Comparison of ENCODE assay signal across 10 mouse cellular contexts in the genomic region with DNA sequence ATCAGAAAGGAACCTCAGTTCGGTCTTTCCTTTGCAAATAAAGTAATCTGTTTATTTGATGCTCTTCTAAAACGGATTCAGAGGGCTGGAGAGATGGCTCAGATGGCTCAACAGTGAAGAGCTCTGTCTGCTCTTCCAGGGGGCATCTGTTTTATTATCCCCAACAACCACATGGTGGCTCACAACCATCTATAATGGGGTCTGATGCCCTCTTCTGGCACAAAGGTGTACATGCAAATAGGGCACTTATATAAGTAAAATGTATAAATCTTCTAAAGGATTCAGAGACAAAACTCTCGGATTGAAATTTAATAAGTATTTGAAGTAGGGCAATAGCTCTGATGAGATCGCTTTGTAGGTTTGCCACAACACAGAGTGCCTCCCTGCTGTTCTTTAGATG. TPM values are rescaled to one million over a fixed set of nuclear protein-coding genes. Genes with fewer than 3 reads are reported as not detected.
DNase-seq lines count a peak whose midpoint lies in the region; ATAC-seq and TF ChIP-seq lines count a peak whose summit lies in the region.
"Had no signal": no experiment of that assay in that cellular context is flagged by ENCODE, and none has a peak within 500 bp of the region (broad histone marks: within the 10 kb centered on the region; RNA-seq: fewer than 3 reads in every experiment).

No protein-coding gene starts in this region.

- H3K4me2 ChIP-seq in forebrain, postnatal 0 days (ENCODE audit: low read depth) = no peak overlapping the region
- H3K4me2 ChIP-seq in forebrain, embryonic 12.5 days = no peak overlapping the region
- no peak overlapping the region for H3K4me2 ChIP-seq in lung, postnatal 0 days (replicated peaks; ENCODE audit: low read depth, low read length)
- H3K4me2 ChIP-seq in forebrain, embryonic 11.5 days (ENCODE audit: low read depth, low read length, severe bottlenecking) = no peak overlapping the region
- H3K4me2 ChIP-seq: heart, embryonic 13.5 days; lung, embryonic 15.5 days had no signal

- no peaks in the 10 kb centered on the region for H3K9me3 ChIP-seq in forebrain, postnatal 0 days (ENCODE audit: low read length)
- no peaks in the 10 kb centered on the region for H3K9me3 ChIP-seq in forebrain, embryonic 12.5 days
- peaks cover 7% of the 10 kb centered on the region for H3K9me3 ChIP-seq in lung, postnatal 0 days (ENCODE audit: low read length)
- H3K9me3 ChIP-seq in forebrain, embryonic 11.5 days (ENCODE audit: control insufficient read depth, low read length) = peaks cover 3% of the 10 kb centered on the region; the same call in 1 of the 2 replicates
- H3K9me3 ChIP-seq: lung, embryonic 15.5 days had no signal

- 69% methylated on average over 4 of the region's 4 CpGs for WGBS in forebrain, postnatal 0 days
- WGBS in forebrain, embryonic 12.5 days = 78% methylated on average over 4 of the region's 4 CpGs
- 56% methylated on average over 4 of the region's 4 CpGs for WGBS in lung, postnatal 0 days
- 63% methylated on average over 4 of the region's 4 CpGs for WGBS in lung, adult 2 months
- WGBS in small intestine, adult 2 months = 65% methylated on average over 4 of the region's 4 CpGs
- 79% methylated on average over 4 of the region's 4 CpGs for WGBS in forebrain, embryonic 11.5 days

- DNase-seq in forebrain, postnatal 0 days = peak; percentile 65
- peak; percentile 75 for DNase-seq in lung, postnatal 0 days (ENCODE audit: low spot score)
- DNase-seq in lung, adult 2 months = no peak
- peak; percentile 34 for DNase-seq in cerebellum, adult 8-10 months
- DNase-seq in ovary, postnatal 14 days (ENCODE audit: low spot score) = no peak
- no peak for DNase-seq in forebrain, embryonic 11.5 days (ENCODE audit: low spot score)

- no peaks in the 10 kb centered on the region for H3K27me3 ChIP-seq in forebrain, postnatal 0 days (ENCODE audit: insufficient read depth, low read length)
- H3K27me3 ChIP-seq in forebrain, embryonic 12.5 days = no peaks in the 10 kb centered on the region
- H3K27me3 ChIP-seq in lung, postnatal 0 days (replicated peaks; ENCODE audit: insufficient read depth, low read length) = no peaks in the 10 kb centered on the region
- no peaks in the 10 kb centered on the region for H3K27me3 ChIP-seq in small intestine, adult 2 months (ENCODE audit: control insufficient read depth, insufficient read depth, low read length)
- H3K27me3 ChIP-seq in forebrain, embryonic 11.5 days (ENCODE audit: control insufficient read depth, insufficient read depth, low read length) = no peaks in the 10 kb centered on the region
- H3K27me3 ChIP-seq: heart, embryonic 13.5 days; lung, embryonic 15.5 days had no signal

- no peak for TF ChIP-seq POLR2A in lung, adult 2 months (IDR thresholded peaks at IDR 0.05; ENCODE audit: borderline replicate concordance, extremely low read depth, low read depth, low read length)
- TF ChIP-seq POLR2A in small intestine, adult 2 months (IDR thresholded peaks at IDR 0.05; ENCODE audit: low read depth, low read length) = no peak

- ATAC-seq in forebrain, postnatal 0 days = no peak
- no peak for ATAC-seq in forebrain, embryonic 12.5 days (ENCODE audit: low FRiP score)
- ATAC-seq in lung, postnatal 0 days = no peak
- ATAC-seq in forebrain, embryonic 11.5 days (replicated peaks; ENCODE audit: low FRiP score) = no peak

- no peaks in the 10 kb centered on the region for H3K4me1 ChIP-seq in forebrain, postnatal 0 days (ENCODE audit: insufficient read depth)
- H3K4me1 ChIP-seq in forebrain, embryonic 12.5 days = peaks cover 10% of the 10 kb centered on the region
- peaks cover 4% of the 10 kb centered on the region; the same call in 1 of the 2 replicates for H3K4me1 ChIP-seq in lung, postnatal 0 days (ENCODE audit: insufficient read depth, low read depth, low read length)
- H3K4me1 ChIP-seq in lung, adult 2 months (ENCODE audit: control insufficient read depth, insufficient read depth, low read length) = no peaks in the 10 kb centered on the region
- H3K4me1 ChIP-seq in small intestine, adult 2 months (ENCODE audit: control insufficient read depth, insufficient read depth, insufficient read length, low read length) = peaks cover 10% of the 10 kb centered on the region
- H3K4me1 ChIP-seq in forebrain, embryonic 11.5 days (replicated peaks; ENCODE audit: control insufficient read depth, insufficient read depth, low read length) = peaks cover 3% of the 10 kb centered on the region; the same call in 1 of the 2 replicates

- peak; percentile 83 for TF ChIP-seq CTCF in forebrain, postnatal 0 days (IDR thresholded peaks at IDR 0.05; ENCODE audit: low read depth)
- TF ChIP-seq CTCF in lung, postnatal 0 days (IDR thresholded peaks at IDR 0.05) = peak; percentile 90
- no peak for TF ChIP-seq CTCF in lung, adult 2 months (IDR thresholded peaks at IDR 0.05; ENCODE audit: insufficient read depth, low read length)
- peak; percentile 13; the same call in 1 of the 2 replicates for TF ChIP-seq CTCF in small intestine, adult 2 months (IDR thresholded peaks at IDR 0.05; ENCODE audit: extremely low read depth, insufficient read length, insufficient replicate concordance, low read depth, low read length)

- TF ChIP-seq EP300 in lung, postnatal 0 days (IDR thresholded peaks at IDR 0.05) = no peak

- H3K36me3 ChIP-seq in forebrain, postnatal 0 days (ENCODE audit: insufficient read depth) = peaks cover 20% of the 10 kb centered on the region
- H3K36me3 ChIP-seq in forebrain, embryonic 12.5 days (replicated peaks) = peaks cover 21% of the 10 kb centered on the region
- H3K36me3 ChIP-seq in lung, postnatal 0 days (ENCODE audit: insufficient read depth, low read length) = peaks cover 7% of the 10 kb centered on the region
- H3K36me3 ChIP-seq in small intestine, adult 2 months (ENCODE audit: control insufficient read depth, insufficient read depth, low read length) = peaks cover 13% of the 10 kb centered on the region
- H3K36me3 ChIP-seq in forebrain, embryonic 11.5 days (ENCODE audit: control insufficient read depth, insufficient read depth, low read length) = peaks cover 9% of the 10 kb centered on the region

- no peak overlapping the region for H3K4me3 ChIP-seq in forebrain, postnatal 0 days (ENCODE audit: low read depth, low read length)
- no peak overlapping the region for H3K4me3 ChIP-seq in forebrain, embryonic 12.5 days (replicated peaks)
- no peak overlapping the region for H3K4me3 ChIP-seq in lung, postnatal 0 days (ENCODE audit: low read depth, low read length)
- H3K4me3 ChIP-seq in lung, adult 2 months (replicated peaks; ENCODE audit: extremely low read depth, low read depth, low read length) = no peak overlapping the region
- H3K4me3 ChIP-seq in small intestine, adult 2 months (ENCODE audit: low read depth, low read length) = no peak overlapping the region
- H3K4me3 ChIP-seq in forebrain, embryonic 11.5 days (ENCODE audit: low read depth, low read length) = no peak overlapping the region
- H3K4me3 ChIP-seq: heart, embryonic 13.5 days; lung, embryonic 15.5 days had no signal

- no peak overlapping the region for H3K27ac ChIP-seq in forebrain, postnatal 0 days (ENCODE audit: low read depth, low read length)
- H3K27ac ChIP-seq in forebrain, embryonic 12.5 days = no peak overlapping the region
- H3K27ac ChIP-seq in lung, postnatal 0 days (ENCODE audit: low read length) = no peak overlapping the region
- H3K27ac ChIP-seq in small intestine, adult 2 months (ENCODE audit: insufficient read depth, low read depth, low read length) = no peak overlapping the region
- no peak overlapping the region for H3K27ac ChIP-seq in forebrain, embryonic 11.5 days (ENCODE audit: low read depth, low read length)
- H3K27ac ChIP-seq: heart, embryonic 13.5 days; lung, embryonic 15.5 days had no signal

- no peak overlapping the region for H3K9ac ChIP-seq in forebrain, postnatal 0 days
- H3K9ac ChIP-seq in forebrain, embryonic 12.5 days = no peak overlapping the region
- no peak overlapping the region for H3K9ac ChIP-seq in lung, postnatal 0 days (replicated peaks; ENCODE audit: low read depth)
- no peak overlapping the region for H3K9ac ChIP-seq in forebrain, embryonic 11.5 days (ENCODE audit: low read length)
- H3K9ac ChIP-seq: heart, embryonic 13.5 days; lung, embryonic 15.5 days had no signal

RNA-seq across cellular contexts. Expression of a gene that starts 2.2 kb away (rescaled TPM):
- total RNA-seq in forebrain, postnatal 0 days (2014; rRNA removed) = 4.3 and 5.0 TPM in 2 replicates
- polyA plus RNA-seq in forebrain, postnatal 0 days (2015; fragmentation: Nextera tagmentation; extraction: Ambion mirVana) = 5.1 and 6.9 TPM in 2 replicates
- 2.5 and 2.6 TPM in 2 replicates for polyA plus RNA-seq in forebrain, embryonic 12.5 days (2016; fragmentation: Nextera tagmentation; extraction: Ambion mirVana)
- polyA plus RNA-seq in lung, postnatal 0 days (2015; fragmentation: Nextera tagmentation; extraction: Ambion mirVana) = 4.0 and 4.5 TPM in 2 replicates
- polyA plus RNA-seq in lung, adult 2 months (2012; rRNA removed) = 1.9 and 3.4 TPM in 2 replicates
- 0.13 and 0.16 TPM in 2 replicates for polyA plus RNA-seq in small intestine, adult 2 months (2012; rRNA removed)
- polyA plus RNA-seq in forebrain, embryonic 11.5 days (2014; fragmentation: Nextera tagmentation; extraction: Ambion mirVana) = 1.7 and 2.3 TPM in 2 replicates

RNA-seq across cellular contexts. Expression of a gene that starts 11.5 kb away (rescaled TPM):
- total RNA-seq in forebrain, postnatal 0 days (2014; rRNA removed) = 1.0 and 2.0 TPM in 2 replicates
- polyA plus RNA-seq in forebrain, postnatal 0 days (2015; fragmentation: Nextera tagmentation; extraction: Ambion mirVana) = 1.3 and 1.8 TPM in 2 replicates
- polyA plus RNA-seq in forebrain, embryonic 12.5 days (2016; fragmentation: Nextera tagmentation; extraction: Ambion mirVana) = 1.0 and 1.1 TPM in 2 replicates
- 10.1 and 10.2 TPM in 2 replicates for polyA plus RNA-seq in lung, postnatal 0 days (2015; fragmentation: Nextera tagmentation; extraction: Ambion mirVana)
- polyA plus RNA-seq in lung, adult 2 months (2012; rRNA removed) = 10.3 and 19.2 TPM in 2 replicates
- polyA plus RNA-seq in small intestine, adult 2 months (2012; rRNA removed) = 0.33 and 1.1 TPM in 2 replicates
- 0.90 and 1.2 TPM in 2 replicates for polyA plus RNA-seq in forebrain, embryonic 11.5 days (2014; fragmentation: Nextera tagmentation; extraction: Ambion mirVana)

RNA-seq across cellular contexts. Expression of a gene that starts 13.0 kb away (rescaled TPM):
- 18.2 and 27.0 TPM in 2 replicates for total RNA-seq in forebrain, postnatal 0 days (2014; rRNA removed)
- polyA plus RNA-seq in forebrain, postnatal 0 days (2015; fragmentation: Nextera tagmentation; extraction: Ambion mirVana) = 143 and 146 TPM in 2 replicates
- polyA plus RNA-seq in forebrain, embryonic 12.5 days (2016; fragmentation: Nextera tagmentation; extraction: Ambion mirVana) = 167 and 178 TPM in 2 replicates
- polyA plus RNA-seq in lung, postnatal 0 days (2015; fragmentation: Nextera tagmentation; extraction: Ambion mirVana) = 64.1 and 72.7 TPM in 2 replicates
- polyA plus RNA-seq in lung, adult 2 months (2012; rRNA removed) = 9.0 and 20.0 TPM in 2 replicates
- 5.0 and 7.5 TPM in 2 replicates for polyA plus RNA-seq in small intestine, adult 2 months (2012; rRNA removed)
- 58.4 and 65.7 TPM in 2 replicates for polyA plus RNA-seq in forebrain, embryonic 11.5 days (2014; fragmentation: Nextera tagmentation; extraction: Ambion mirVana)

RNA-seq across cellular contexts. Expression of a gene that starts 13.0 kb away (rescaled TPM):
- total RNA-seq in forebrain, postnatal 0 days (2014; rRNA removed) = 44.9 and 47.6 TPM in 2 replicates
- 42.1 and 48.1 TPM in 2 replicates for polyA plus RNA-seq in forebrain, postnatal 0 days (2015; fragmentation: Nextera tagmentation; extraction: Ambion mirVana)
- 46.4 and 48.7 TPM in 2 replicates for polyA plus RNA-seq in forebrain, embryonic 12.5 days (2016; fragmentation: Nextera tagmentation; extraction: Ambion mirVana)
- polyA plus RNA-seq in lung, postnatal 0 days (2015; fragmentation: Nextera tagmentation; extraction: Ambion mirVana) = 39.9 and 45.5 TPM in 2 replicates
- polyA plus RNA-seq in lung, adult 2 months (2012; rRNA removed) = 42.7 and 44.1 TPM in 2 replicates
- polyA plus RNA-seq in small intestine, adult 2 months (2012; rRNA removed) = 36.8 and 50.7 TPM in 2 replicates
- 31.7 and 35.6 TPM in 2 replicates for polyA plus RNA-seq in forebrain, embryonic 11.5 days (2014; fragmentation: Nextera tagmentation; extraction: Ambion mirVana)

RNA-seq across cellular contexts. Expression of a gene that starts 29.5 kb away (rescaled TPM):
- 22.5 and 31.1 TPM in 2 replicates for total RNA-seq in forebrain, postnatal 0 days (2014; rRNA removed)
- 42.2 and 44.6 TPM in 2 replicates for polyA plus RNA-seq in forebrain, postnatal 0 days (2015; fragmentation: Nextera tagmentation; extraction: Ambion mirVana)
- 48.5 and 51.0 TPM in 2 replicates for polyA plus RNA-seq in forebrain, embryonic 12.5 days (2016; fragmentation: Nextera tagmentation; extraction: Ambion mirVana)
- 43.0 and 44.4 TPM in 2 replicates for polyA plus RNA-seq in lung, postnatal 0 days (2015; fragmentation: Nextera tagmentation; extraction: Ambion mirVana)
- 34.5 and 47.0 TPM in 2 replicates for polyA plus RNA-seq in lung, adult 2 months (2012; rRNA removed)
- polyA plus RNA-seq in small intestine, adult 2 months (2012; rRNA removed) = 24.5 and 40.7 TPM in 2 replicates
- polyA plus RNA-seq in forebrain, embryonic 11.5 days (2014; fragmentation: Nextera tagmentation; extraction: Ambion mirVana) = 46.5 and 46.7 TPM in 2 replicates

Comparison
In these comparisons a context has a peak if more than half of its experiments do, and no peak if none do; other contexts are left out.
1. DNase-seq: peak in forebrain, postnatal 0 days (single experiment), lung, postnatal 0 days (single experiment) and cerebellum, adult 8-10 months (single experiment); none in lung, adult 2 months (single experiment), ovary, postnatal 14 days (single experiment) and forebrain, embryonic 11.5 days (single experiment).